Mouse (Mus musculus) lung, postnatal 0 days (tissue): ENCODE measurements at regions not wholly inside any gene's neighbourhood (a gene's known extent, or its start where the extent isn't known, plus 50 kb on each side); places are given as distances from the start of the nearest gene placed in this dataset.

ENCODE experiments used
- ATAC-seq: fragments of 200-750 bp; cut with Nextera tagmentation; 2 replicates; pipeline ENCODE4 v1.8.0; 2017; ENCODE audit warnings: moderate library complexity
- DNase-seq: peaks from one replicate; pipeline ENCODE4 v3.0.0-alpha.2; 2016; ENCODE audit warnings: low spot score
- H3K27ac ChIP-seq: fragments of 300-500 bp; sonication (generic); 2 replicates; pipeline ENCODE4 v1.5.1; 2014; ENCODE audit warnings: antibody characterized with exemption, mild to moderate bottlenecking, low read length, mixed read lengths
- H3K27me3 ChIP-seq: fragments of 300-500 bp; sonication (generic); replicated peaks from 2 replicates; pipeline ENCODE4 v1.6.1; 2014; ENCODE audit warnings: low read length, mixed read lengths; ENCODE audit not compliant: insufficient read depth
- H3K36me3 ChIP-seq: fragments of 300-500 bp; sonication (generic); 2 replicates; pipeline ENCODE4 v1.6.1; 2014; ENCODE audit warnings: low read length, mixed read lengths; ENCODE audit not compliant: insufficient read depth
- H3K4me1 ChIP-seq: fragments of 300-500 bp; sonication (generic); 2 replicates; pipeline ENCODE4 v1.6.1; 2014; ENCODE audit warnings: antibody characterized with exemption, low read depth, low read length, mixed read lengths; ENCODE audit not compliant: insufficient read depth
- H3K4me2 ChIP-seq: fragments of 300-500 bp; sonication (generic); replicated peaks from 2 replicates; pipeline ENCODE4 v1.6.1; 2014; ENCODE audit warnings: low read depth, mild to moderate bottlenecking, low read length, moderate library complexity, mixed read lengths
- H3K4me3 ChIP-seq: fragments of 300-500 bp; sonication (generic); 2 replicates; pipeline ENCODE4 v1.5.1; 2014; ENCODE audit warnings: low read depth, low read length
- H3K9ac ChIP-seq: fragments of 300-500 bp; sonication (generic); replicated peaks from 2 replicates; pipeline ENCODE4 v1.6.1; 2014; ENCODE audit warnings: low read depth, mild to moderate bottlenecking
- H3K9me3 ChIP-seq: fragments of 300-500 bp; sonication (generic); 2 replicates; pipeline ENCODE4 v1.6.1; 2016; ENCODE audit warnings: low read length, mixed read lengths
- CTCF ChIP-seq: IDR thresholded peaks from 2 replicates; pipeline ENCODE4 v1.5.1; 2016; ENCODE audit warnings: antibody characterized with exemption, mild to moderate bottlenecking
- EP300 ChIP-seq: IDR thresholded peaks from 2 replicates; pipeline ENCODE4 v1.6.1; 2016; ENCODE audit warnings: antibody characterized with exemption, mild to moderate bottlenecking, control low read depth
- WGBS: fragments of 180-500 bp; shearing (Covaris S2); extraction: QIAGEN DNeasy Blood & Tissue Kit; methylation state at CpG from one replicate; pipeline ENCODE4 v1.1.7; 2014; 5-methylcytosine and 5-hydroxymethylcytosine counted together

DNA sequence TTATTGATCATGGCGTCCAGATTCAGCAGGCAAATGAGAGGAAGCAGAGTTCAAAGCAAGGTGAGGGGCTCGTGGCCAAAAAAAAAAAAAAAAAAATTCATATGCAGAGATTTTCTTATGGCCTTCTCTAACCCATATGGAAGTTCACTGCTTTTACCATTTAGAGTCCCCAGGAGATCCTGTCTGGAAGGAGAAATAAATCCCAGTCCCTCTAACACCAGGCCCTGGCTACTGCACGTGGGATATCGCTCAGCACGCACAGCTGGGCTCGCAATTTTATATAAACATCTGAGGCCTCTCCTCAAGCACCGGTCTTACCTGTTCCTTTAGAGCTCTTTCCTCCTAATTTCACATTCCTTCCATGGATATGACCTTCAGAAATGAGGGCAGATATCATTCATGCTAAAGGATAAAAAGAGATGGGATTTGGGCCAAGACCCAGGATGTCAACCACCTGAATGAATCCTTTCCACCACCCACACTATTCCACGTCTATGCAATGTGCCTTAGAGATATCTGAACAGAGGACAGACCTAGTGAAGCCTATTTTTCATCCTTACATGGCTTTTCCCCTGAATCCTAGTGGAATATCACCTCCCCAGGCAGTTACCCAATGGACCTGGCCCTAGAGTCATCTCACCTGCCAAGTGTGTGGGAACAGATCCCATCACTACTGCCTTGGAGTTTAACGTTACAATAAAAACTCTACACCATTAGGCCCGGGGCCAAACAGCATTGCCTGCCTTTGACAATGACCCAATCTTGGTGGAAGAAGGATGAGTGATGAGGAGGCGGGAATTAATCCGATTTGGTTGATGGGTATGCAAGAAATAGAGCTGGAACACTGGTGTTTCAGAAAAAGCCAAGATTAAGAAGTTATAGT, 161.9 kb downstream of the Trim52 start:
- WGBS: 68% methylated on average over 12 of the region's 12 CpGs
- no peak for ATAC-seq
- H3K4me3 ChIP-seq: no peak overlapping the region

GRCm38 (mm10) chr14:106269680-106270079, 163.7 kb downstream of the Trim52 start:
- Histone ChIP-seq H3K9ac (no peak overlapping the region), H3K36me3 (no peaks in the 10 kb centered on the region), H3K27ac (no peak overlapping the region), H3K27me3 (no peaks in the 10 kb centered on the region), H3K4me2 (no peak overlapping the region), H3K4me3 (no peak overlapping the region), H3K9me3 (no peaks in the 10 kb centered on the region), H3K4me1 (no peaks in the 10 kb centered on the region)
- WGBS: 64% methylated on average over 6 of the region's 6 CpGs
- ATAC-seq: no peak
- TF ChIP-seq EP300 (no peak), CTCF (no peak)
- no peak for DNase-seq

More for the DNA sequence above, 161.9 kb downstream of the Trim52 start:
- Histone ChIP-seq H3K9ac (no peak overlapping the region), H3K4me1 (no peaks in the 10 kb centered on the region), H3K27ac (no peak overlapping the region), H3K4me2 (no peak overlapping the region), H3K27me3 (no peaks in the 10 kb centered on the region), H3K36me3 (no peaks in the 10 kb centered on the region), H3K9me3 (no peaks in the 10 kb centered on the region)
- DNase-seq: no peak
- TF ChIP-seq EP300: no peak
- TF ChIP-seq CTCF: no peak

DNA sequence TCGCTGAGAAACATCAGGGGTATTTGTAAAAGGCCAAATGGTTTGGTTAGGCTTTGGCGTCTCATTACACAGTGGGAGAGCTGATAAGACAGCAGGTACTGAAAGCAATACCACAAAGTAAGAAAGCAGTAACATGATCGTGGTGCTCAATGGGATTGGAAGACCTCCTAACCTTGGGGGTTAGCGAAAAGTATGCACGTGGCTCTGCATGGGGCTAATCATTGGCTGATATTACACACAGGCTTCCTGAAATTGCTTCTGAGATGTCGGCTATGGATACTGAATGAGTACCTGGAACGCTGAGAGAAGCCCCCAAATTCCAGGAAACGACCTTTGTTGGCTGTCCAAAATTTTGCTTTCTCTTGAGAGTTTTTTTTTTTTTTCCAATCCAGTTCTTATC, 207.6 kb downstream of the Trim52 start:
- Histone ChIP-seq H3K27me3 (no peaks in the 10 kb centered on the region), H3K9ac (no peak overlapping the region), H3K27ac (no peak overlapping the region), H3K4me1 (no peaks in the 10 kb centered on the region), H3K9me3 (no peaks in the 10 kb centered on the region), H3K4me2 (no peak overlapping the region), H3K36me3 (no peaks in the 10 kb centered on the region), H3K4me3 (no peak overlapping the region)
- no peak for TF ChIP-seq EP300
- TF ChIP-seq CTCF: no peak
- DNase-seq (no peak), ATAC-seq (no peak)
- WGBS: 41% methylated on average over 8 of the region's 8 CpGs

- no peak overlapping the region for H3K9ac ChIP-seq
- no peaks in the 10 kb centered on the region for H3K9me3 ChIP-seq
- ATAC-seq (no peak), DNase-seq (no peak)
- no peaks in the 10 kb centered on the region for H3K27me3 ChIP-seq
- no peaks in the 10 kb centered on the region for H3K4me1 ChIP-seq
- no peak overlapping the region for H3K4me2 ChIP-seq
- TF ChIP-seq CTCF (no peak), EP300 (no peak)
- no peaks in the 10 kb centered on the region for H3K36me3 ChIP-seq
- no peak overlapping the region for H3K4me3 ChIP-seq
- WGBS: 66% methylated on average over 9 of the region's 9 CpGs
- no peak overlapping the region for H3K27ac ChIP-seq
Measured at GRCm38 (mm10) chr14:106314079-106314551, 208.1 kb downstream of the Trim52 start.

GRCm38 (mm10) chr14:106318767-106319166, 212.8 kb downstream of the Trim52 start:
- WGBS: 5% methylated on average over 5 of the region's 5 CpGs

GRCm38 (mm10) chr14:106327653-106328283, 221.8 kb downstream of the Trim52 start:
- no peak for DNase-seq
- H3K9me3 ChIP-seq: no peaks in the 10 kb centered on the region

More at GRCm38 (mm10) chr14:106318767-106319166, 212.8 kb downstream of the Trim52 start:
- no peak overlapping the region for H3K27ac ChIP-seq
- H3K27me3 ChIP-seq: no peaks in the 10 kb centered on the region
- TF ChIP-seq CTCF (no peak), EP300 (peak; percentile 86)
- H3K9ac ChIP-seq: no peak overlapping the region
- no peaks in the 10 kb centered on the region for H3K36me3 ChIP-seq
- DNase-seq (peak; percentile 20), ATAC-seq (no peak)
- H3K9me3 ChIP-seq: no peaks in the 10 kb centered on the region
- H3K4me2 ChIP-seq: no peak overlapping the region
- no peak overlapping the region for H3K4me3 ChIP-seq
- H3K4me1 ChIP-seq: no peaks in the 10 kb centered on the region

More at GRCm38 (mm10) chr14:106327653-106328283, 221.8 kb downstream of the Trim52 start:
- TF ChIP-seq CTCF (no peak), EP300 (no peak)
- H3K36me3 ChIP-seq: no peaks in the 10 kb centered on the region
- no peaks in the 10 kb centered on the region for H3K27me3 ChIP-seq
- no peak overlapping the region for H3K27ac ChIP-seq
- H3K4me3 ChIP-seq: no peak overlapping the region
- no peak for ATAC-seq
- 29% methylated on average over 8 of the region's 8 CpGs for WGBS
- no peaks in the 10 kb centered on the region for H3K4me1 ChIP-seq
- no peak overlapping the region for H3K4me2 ChIP-seq
- no peak overlapping the region for H3K9ac ChIP-seq
